Mouse (Mus musculus) stomach, embryonic 15.5 days (tissue): ENCODE data around the gene Fam19a5. TPM values are rescaled to one million over a fixed set of nuclear protein-coding genes. Genes with fewer than 3 reads are reported as not detected.

ENCODE experiments used
- ATAC-seq: fragments of 200-750 bp; cut with Nextera tagmentation; 2 replicates; pipeline ENCODE4 v1.8.0; 2017; ENCODE audit warnings: low read depth, moderate number of reproducible peaks, moderate TSS enrichment; ENCODE audit not compliant: insufficient read depth, low FRiP score
- H3K27ac ChIP-seq: fragments of 300-500 bp; sonication (generic); 2 replicates; pipeline ENCODE4 v1.5.1; 2015; ENCODE audit warnings: mild to moderate bottlenecking, inconsistent platforms
- H3K27me3 ChIP-seq: fragments of 300-500 bp; sonication (generic); replicated peaks from 2 replicates; pipeline ENCODE4 v1.6.1; 2015; ENCODE audit warnings: inconsistent platforms
- H3K36me3 ChIP-seq: fragments of 300-500 bp; sonication (generic); 2 replicates; pipeline ENCODE4 v1.6.1; 2015; ENCODE audit warnings: inconsistent platforms
- H3K4me1 ChIP-seq: fragments of 300-500 bp; sonication (generic); 2 replicates; pipeline ENCODE4 v1.6.1; 2015; ENCODE audit warnings: inconsistent platforms
- H3K4me2 ChIP-seq: fragments of 300-500 bp; sonication (generic); 2 replicates; pipeline ENCODE4 v1.6.1; 2015; ENCODE audit warnings: mild to moderate bottlenecking, inconsistent platforms
- H3K4me3 ChIP-seq: fragments of 300-500 bp; sonication (generic); replicated peaks from 2 replicates; pipeline ENCODE4 v1.5.1; 2015; ENCODE audit warnings: inconsistent platforms
- H3K9ac ChIP-seq: fragments of 300-500 bp; sonication (generic); 2 replicates; pipeline ENCODE4 v1.6.1; 2015; ENCODE audit warnings: inconsistent platforms
- H3K9me3 ChIP-seq: fragments of 300-500 bp; sonication (generic); 2 replicates; pipeline ENCODE4 v1.6.1; 2016; ENCODE audit warnings: inconsistent platforms
- WGBS: fragments of 180-500 bp; shearing (Covaris S2); methylation state at CpG from one replicate; pipeline ENCODE4 v1.1.7; 2015; 5-methylcytosine and 5-hydroxymethylcytosine counted together
- polyA plus RNA-seq: library from polyadenylated mRNA; unstranded; fragments of >200 nt; fragmentation: Nextera tagmentation; extraction: Ambion mirVana; gene quantifications from 2 replicates; pipeline ENCODE4 v1.2.1, GENCODE M21; 2015

Gene Fam19a5
- polyA plus RNA-seq: 2.6 and 2.9 TPM in 2 replicates

GRCm38 (mm10) chr15:87543599-87544338, at the start of gene Fam19a5:
Gene Fam19a5 (plus strand): TSS chr15:87544299.
- ATAC-seq: peak; percentile 42; the same call in 1 of the 2 replicates
- Histone ChIP-seq H3K4me2 (peak within 1 kb of the TSS; percentile 93), H3K4me1 (no peaks in the 10 kb centered on the region), H3K9ac (peak within 1 kb of the TSS; percentile 19; the same call in 1 of the 2 replicates), H3K27me3 (peaks cover 64% of the 10 kb centered on the region), H3K9me3 (no peaks in the 10 kb centered on the region), H3K27ac (no peak within 1 kb of the TSS), H3K4me3 (peak within 1 kb of the TSS; percentile 45), H3K36me3 (no peaks in the 10 kb centered on the region)
- WGBS: 2% methylated on average over 38 of the region's 67 CpGs

- H3K4me2 ChIP-seq: no peak overlapping the region
These were observed 42.4 kb upstream of the Fam19a5 start for GRCm38 (mm10) chr15:87501737-87502136.

GRCm38 (mm10) chr15:87507349-87507748, 36.8 kb upstream of the Fam19a5 start:
- Histone ChIP-seq H3K27me3 (no peaks in the 10 kb centered on the region), H3K4me2 (no peak overlapping the region), H3K4me3 (no peak overlapping the region), H3K36me3 (no peaks in the 10 kb centered on the region), H3K4me1 (no peaks in the 10 kb centered on the region), H3K27ac (no peak overlapping the region), H3K9ac (no peak overlapping the region), H3K9me3 (no peaks in the 10 kb centered on the region)
- no peak for ATAC-seq
- WGBS: 62% methylated on average over 3 of the region's 3 CpGs

More at GRCm38 (mm10) chr15:87501737-87502136, 42.4 kb upstream of the Fam19a5 start:
- ATAC-seq: no peak
- H3K36me3 ChIP-seq: no peaks in the 10 kb centered on the region
- H3K4me1 ChIP-seq: no peaks in the 10 kb centered on the region
- no peak overlapping the region for H3K9ac ChIP-seq
- no peak overlapping the region for H3K27ac ChIP-seq
- WGBS: 74% methylated on average over 3 of the region's 3 CpGs
- H3K9me3 ChIP-seq: no peaks in the 10 kb centered on the region
- no peaks in the 10 kb centered on the region for H3K27me3 ChIP-seq
- H3K4me3 ChIP-seq: no peak overlapping the region

GRCm38 (mm10) chr15:87510886-87511285, 33.2 kb upstream of the Fam19a5 start:
- no peak overlapping the region for H3K4me3 ChIP-seq
- H3K9me3 ChIP-seq: no peaks in the 10 kb centered on the region
- no peak overlapping the region for H3K4me2 ChIP-seq
- H3K27ac ChIP-seq: no peak overlapping the region
- no peaks in the 10 kb centered on the region for H3K36me3 ChIP-seq
- WGBS: 86% methylated on average over 4 of the region's 4 CpGs
- no peaks in the 10 kb centered on the region for H3K4me1 ChIP-seq
- no peak overlapping the region for H3K9ac ChIP-seq
- no peak for ATAC-seq
- no peaks in the 10 kb centered on the region for H3K27me3 ChIP-seq

- no peaks in the 10 kb centered on the region for H3K27me3 ChIP-seq
- no peaks in the 10 kb centered on the region for H3K36me3 ChIP-seq
- no peak overlapping the region for H3K4me3 ChIP-seq
- no peak overlapping the region for H3K9ac ChIP-seq
- H3K27ac ChIP-seq: no peak overlapping the region
- H3K9me3 ChIP-seq: no peaks in the 10 kb centered on the region
- ATAC-seq: no peak
- no peaks in the 10 kb centered on the region for H3K4me1 ChIP-seq
- no peak overlapping the region for H3K4me2 ChIP-seq
These were observed 25.9 kb upstream of the Fam19a5 start for GRCm38 (mm10) chr15:87518161-87518560.

- H3K36me3 ChIP-seq: no peaks in the 10 kb centered on the region
- no peak overlapping the region for H3K4me2 ChIP-seq
- no peaks in the 10 kb centered on the region for H3K27me3 ChIP-seq
- no peaks in the 10 kb centered on the region for H3K9me3 ChIP-seq
- no peak overlapping the region for H3K4me3 ChIP-seq
- H3K4me1 ChIP-seq: no peaks in the 10 kb centered on the region
- no peak overlapping the region for H3K27ac ChIP-seq
- ATAC-seq: no peak
- WGBS: 86% methylated on average over 4 of the region's 4 CpGs
- no peak overlapping the region for H3K9ac ChIP-seq
These were observed 14.8 kb upstream of the Fam19a5 start for GRCm38 (mm10) chr15:87529271-87529670.

- WGBS: 68% methylated on average over 1 of the region's 1 CpGs
- H3K27me3 ChIP-seq: peaks cover 46% of the 10 kb centered on the region
These were observed 2.4 kb upstream of the Fam19a5 start for GRCm38 (mm10) chr15:87541656-87542055.

GRCm38 (mm10) chr15:87544401-87545129, 466 bp downstream of the Fam19a5 start:
- H3K9ac ChIP-seq: peak overlapping the region; percentile 19; the same call in 1 of the 2 replicates
- H3K27ac ChIP-seq: no peak overlapping the region
- no peaks in the 10 kb centered on the region for H3K4me1 ChIP-seq
- peak overlapping the region; percentile 93 for H3K4me2 ChIP-seq
- under 1% methylated on average over 83 of the region's 84 CpGs for WGBS
- H3K4me3 ChIP-seq: peak overlapping the region; percentile 45
- H3K36me3 ChIP-seq: no peaks in the 10 kb centered on the region
- H3K27me3 ChIP-seq: peaks cover 72% of the 10 kb centered on the region
- peak; percentile 63 for ATAC-seq
- H3K9me3 ChIP-seq: no peaks in the 10 kb centered on the region

More at GRCm38 (mm10) chr15:87541656-87542055, 2.4 kb upstream of the Fam19a5 start:
- Histone ChIP-seq H3K9ac (no peak overlapping the region), H3K4me1 (no peaks in the 10 kb centered on the region), H3K4me3 (no peak overlapping the region), H3K4me2 (no peak overlapping the region), H3K9me3 (no peaks in the 10 kb centered on the region), H3K36me3 (no peaks in the 10 kb centered on the region), H3K27ac (no peak overlapping the region)
- ATAC-seq: no peak

- Histone ChIP-seq H3K4me1 (no peaks in the 10 kb centered on the region), H3K9me3 (no peaks in the 10 kb centered on the region), H3K9ac (no peak overlapping the region), H3K27ac (no peak overlapping the region), H3K4me3 (peak overlapping the region; percentile 45), H3K36me3 (no peaks in the 10 kb centered on the region), H3K4me2 (peak overlapping the region; percentile 93), H3K27me3 (peaks cover 72% of the 10 kb centered on the region)
- 10% methylated on average over 18 of the region's 18 CpGs for WGBS
- no peak for ATAC-seq
These were observed 1.1 kb downstream of the Fam19a5 start for GRCm38 (mm10) chr15:87545130-87545642.

GRCm38 (mm10) chr15:87545731-87546360, 1.7 kb downstream of the Fam19a5 start:
- no peak overlapping the region for H3K27ac ChIP-seq
- no peak overlapping the region for H3K9ac ChIP-seq
- H3K36me3 ChIP-seq: no peaks in the 10 kb centered on the region
- ATAC-seq: no peak
- no peaks in the 10 kb centered on the region for H3K4me1 ChIP-seq
- no peaks in the 10 kb centered on the region for H3K9me3 ChIP-seq
- H3K27me3 ChIP-seq: peaks cover 77% of the 10 kb centered on the region
- H3K4me2 ChIP-seq: no peak overlapping the region
- 28% methylated on average over 8 of the region's 8 CpGs for WGBS
- H3K4me3 ChIP-seq: no peak overlapping the region

GRCm38 (mm10) chr15:87547022-87547421, 2.9 kb downstream of the Fam19a5 start:
- WGBS: 49% methylated on average over 5 of the region's 5 CpGs
- peaks cover 84% of the 10 kb centered on the region for H3K27me3 ChIP-seq

More at GRCm38 (mm10) chr15:87547022-87547421, 2.9 kb downstream of the Fam19a5 start:
- no peak overlapping the region for H3K4me3 ChIP-seq
- no peak for ATAC-seq
- no peak overlapping the region for H3K27ac ChIP-seq
- H3K4me2 ChIP-seq: no peak overlapping the region
- no peaks in the 10 kb centered on the region for H3K9me3 ChIP-seq
- H3K4me1 ChIP-seq: no peaks in the 10 kb centered on the region
- no peak overlapping the region for H3K9ac ChIP-seq
- H3K36me3 ChIP-seq: no peaks in the 10 kb centered on the region
